Mouse (Mus musculus): Measurements from ENCODE around the gene Gm20388. TPM values are rescaled to one million over a fixed set of nuclear protein-coding genes. Genes with fewer than 3 reads are reported as not detected.
A peak's percentile ranks its signal among the peaks of the same experiment; 100 is the strongest.

The Gm20388 gene
- polyA plus RNA-seq, 1 experiment from 2014 or later, result 7.4 TPM

DNA sequence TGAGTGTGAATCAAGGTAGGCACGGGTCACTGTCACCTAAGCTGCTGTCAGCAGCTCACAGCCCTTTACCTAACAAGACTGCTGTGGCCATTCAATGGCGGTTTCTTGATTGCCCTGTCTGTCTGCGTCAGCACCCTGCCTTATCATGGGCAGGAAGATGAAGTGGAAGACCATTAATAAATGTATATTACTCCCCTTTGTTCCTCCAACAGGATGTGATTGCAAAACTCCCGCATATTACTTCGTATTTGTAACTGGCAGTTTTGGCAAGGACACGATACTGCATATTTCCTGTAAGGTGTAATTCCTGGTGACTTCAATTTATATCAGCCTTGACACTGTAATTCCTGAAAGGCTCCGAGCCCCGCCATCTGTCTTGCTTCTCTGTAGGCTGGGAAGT is 4330.3 kb downstream of the Gm20388 start:
- Histone ChIP-seq H3K27ac (ENCODE audit: low read length) (no peak overlapping the region), H3K9me3 (replicated peaks; ENCODE audit: control insufficient read depth, low read length) (peaks cover 6% of the 10 kb centered on the region; the same call in 1 of the 2 replicates), H3K36me3 (ENCODE audit: control insufficient read depth, insufficient read depth, low read length) (peaks cover 12% of the 10 kb centered on the region), H3K4me2 (ENCODE audit: low read depth, low read length) (no peak overlapping the region), H3K9ac (ENCODE audit: low read length) (no peak overlapping the region), H3K27me3 (ENCODE audit: control insufficient read depth, insufficient read depth, low read length) (no peaks in the 10 kb centered on the region), H3K4me1 (ENCODE audit: control insufficient read depth, insufficient read depth, low read length) (peaks cover 41% of the 10 kb centered on the region), H3K4me3 (replicated peaks; ENCODE audit: low read length) (no peak overlapping the region)
- 35% methylated on average over 8 of the region's 8 CpGs for WGBS
- no peak for ATAC-seq (ENCODE audit: insufficient read depth, low FRiP score)

DNA sequence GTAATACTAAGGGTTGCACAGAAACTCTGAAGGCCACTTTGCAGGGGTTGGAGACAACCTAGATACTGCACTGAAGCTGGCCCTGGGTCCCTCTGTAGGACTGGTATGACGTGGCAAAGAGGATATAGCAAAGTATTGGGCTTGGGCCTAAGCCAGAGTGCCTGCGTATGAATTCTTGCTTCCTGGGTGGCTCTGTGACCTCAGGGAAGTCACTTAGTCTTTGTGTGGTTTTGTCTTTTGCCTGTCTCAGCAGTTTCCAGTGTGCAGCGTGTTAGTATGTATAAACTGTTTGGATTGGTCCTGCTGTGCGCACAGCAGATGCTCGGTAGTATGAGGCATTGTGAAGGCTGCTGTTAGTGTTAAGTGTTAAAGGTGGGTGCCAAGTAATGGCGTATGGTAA is 4331.6 kb downstream of the Gm20388 start:
- Histone ChIP-seq H3K27me3 (ENCODE audit: control insufficient read depth, insufficient read depth, low read length) (no peaks in the 10 kb centered on the region), H3K36me3 (ENCODE audit: control insufficient read depth, insufficient read depth, low read length) (peaks cover 12% of the 10 kb centered on the region), H3K27ac (ENCODE audit: low read length) (peak overlapping the region; percentile 66; the same call in 1 of the 2 replicates)

DNA sequence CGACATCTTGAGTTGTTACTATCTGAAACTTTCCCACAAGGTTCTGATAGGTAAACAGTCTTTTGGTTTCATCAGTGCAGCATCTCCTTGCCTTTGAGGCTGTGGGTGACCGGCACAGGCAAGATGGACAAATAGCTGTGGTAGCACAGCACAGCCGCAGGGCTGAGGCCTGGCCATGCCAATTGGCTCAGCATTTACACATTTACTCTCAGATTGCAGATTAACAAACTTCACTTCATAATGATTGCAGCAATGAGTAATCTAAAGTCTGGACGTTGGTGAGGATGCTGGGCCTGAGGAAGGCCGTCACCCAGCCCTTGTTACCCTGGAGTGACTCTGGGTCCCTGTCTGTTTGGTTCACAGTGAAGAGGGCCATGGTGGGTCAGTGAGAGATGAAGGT is 4332.3 kb downstream of the Gm20388 start:
- H3K9ac ChIP-seq (ENCODE audit: low read length), result no peak overlapping the region
- H3K27me3 ChIP-seq (ENCODE audit: control insufficient read depth, insufficient read depth, low read length), result no peaks in the 10 kb centered on the region
- no peak for ATAC-seq (ENCODE audit: insufficient read depth, low FRiP score)
- peaks cover 44% of the 10 kb centered on the region for H3K4me1 ChIP-seq (ENCODE audit: control insufficient read depth, insufficient read depth, low read length)
- H3K9me3 ChIP-seq (replicated peaks; ENCODE audit: control insufficient read depth, low read length), result peaks cover 6% of the 10 kb centered on the region; the same call in 1 of the 2 replicates
- H3K4me2 ChIP-seq (ENCODE audit: low read depth, low read length), result no peak overlapping the region
- no peak overlapping the region for H3K4me3 ChIP-seq (replicated peaks; ENCODE audit: low read length)
- no peak overlapping the region for H3K27ac ChIP-seq (ENCODE audit: low read length)
- 90% methylated on average over 5 of the region's 5 CpGs for WGBS
- H3K36me3 ChIP-seq (ENCODE audit: control insufficient read depth, insufficient read depth, low read length), result peaks cover 12% of the 10 kb centered on the region

More for the DNA sequence above, 4331.6 kb downstream of the Gm20388 start:
- no peak overlapping the region for H3K9ac ChIP-seq (ENCODE audit: low read length)
- no peak overlapping the region for H3K4me2 ChIP-seq (ENCODE audit: low read depth, low read length)
- 53% methylated on average over 6 of the region's 6 CpGs for WGBS
- peak; percentile 46; the same call in 1 of the 2 replicates for ATAC-seq (ENCODE audit: insufficient read depth, low FRiP score)
- peaks cover 41% of the 10 kb centered on the region for H3K4me1 ChIP-seq (ENCODE audit: control insufficient read depth, insufficient read depth, low read length)
- H3K4me3 ChIP-seq (replicated peaks; ENCODE audit: low read length), result no peak overlapping the region
- peaks cover 6% of the 10 kb centered on the region; the same call in 1 of the 2 replicates for H3K9me3 ChIP-seq (replicated peaks; ENCODE audit: control insufficient read depth, low read length)

DNA sequence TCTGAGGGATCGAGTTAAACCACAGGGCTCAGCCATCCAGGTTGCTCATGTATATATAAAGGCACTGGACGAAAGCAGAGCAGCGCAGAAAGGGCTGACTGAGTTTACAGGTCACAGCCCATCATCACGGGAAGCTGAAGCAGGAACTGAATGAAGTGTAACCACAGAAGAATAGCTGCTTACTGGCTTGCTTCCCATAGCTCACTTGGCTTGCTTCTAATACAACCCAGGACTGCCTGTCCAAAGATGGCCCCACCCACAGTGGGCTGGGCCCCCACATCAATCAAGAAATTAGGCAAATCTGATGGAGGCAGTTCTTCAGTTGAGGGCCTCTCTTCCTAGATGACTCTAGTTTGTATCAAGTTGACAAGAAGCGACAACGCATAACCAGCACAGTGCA is 4336.9 kb downstream of the Gm20388 start:
- H3K36me3 ChIP-seq (ENCODE audit: control insufficient read depth, insufficient read depth, low read length), result peaks cover 12% of the 10 kb centered on the region
- H3K4me1 ChIP-seq (ENCODE audit: control insufficient read depth, insufficient read depth, low read length), result peaks cover 33% of the 10 kb centered on the region
- 86% methylated on average over 6 of the region's 6 CpGs for WGBS
- no peak overlapping the region for H3K27ac ChIP-seq (ENCODE audit: low read length)
- no peak overlapping the region for H3K4me2 ChIP-seq (ENCODE audit: low read depth, low read length)
- H3K27me3 ChIP-seq (ENCODE audit: control insufficient read depth, insufficient read depth, low read length), result no peaks in the 10 kb centered on the region
- ATAC-seq (ENCODE audit: insufficient read depth, low FRiP score), result no peak
- no peak overlapping the region for H3K4me3 ChIP-seq (replicated peaks; ENCODE audit: low read length)
- peaks cover 6% of the 10 kb centered on the region; the same call in 1 of the 2 replicates for H3K9me3 ChIP-seq (replicated peaks; ENCODE audit: control insufficient read depth, low read length)
- no peak overlapping the region for H3K9ac ChIP-seq (ENCODE audit: low read length)

DNA sequence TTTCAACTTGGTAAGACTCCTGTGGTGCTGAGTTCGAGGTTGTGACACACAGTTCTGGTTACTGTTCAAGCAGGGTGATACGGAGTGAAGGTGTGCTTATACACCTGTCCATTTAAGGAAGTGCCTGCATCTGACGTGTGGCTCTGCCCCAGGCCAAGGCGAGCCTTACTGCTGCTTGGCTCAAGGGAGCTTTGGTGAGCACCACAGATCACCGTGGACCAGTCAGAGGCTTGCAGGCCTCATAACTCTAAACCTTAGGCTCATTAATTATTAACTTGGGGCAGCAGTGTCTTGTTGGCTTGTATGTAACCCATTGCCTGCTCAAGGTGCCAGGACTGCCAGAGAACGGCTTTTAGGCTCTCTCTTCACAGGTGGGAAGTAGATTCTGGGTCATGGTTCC is 4338.0 kb downstream of the Gm20388 start:
- H3K9me3 ChIP-seq (replicated peaks; ENCODE audit: control insufficient read depth, low read length), result peaks cover 5% of the 10 kb centered on the region; the same call in 1 of the 2 replicates
- H3K27ac ChIP-seq (ENCODE audit: low read length), result no peak overlapping the region
- no peak overlapping the region for H3K9ac ChIP-seq (ENCODE audit: low read length)
- ATAC-seq (ENCODE audit: insufficient read depth, low FRiP score), result 0 out of 2 replicates have a peak, but pooled peaks have one; percentile 56
- H3K36me3 ChIP-seq (ENCODE audit: control insufficient read depth, insufficient read depth, low read length), result peaks cover 10% of the 10 kb centered on the region
- no peak overlapping the region for H3K4me3 ChIP-seq (replicated peaks; ENCODE audit: low read length)
- H3K4me2 ChIP-seq (ENCODE audit: low read depth, low read length), result no peak overlapping the region
- 74% methylated on average over 6 of the region's 6 CpGs for WGBS
- H3K4me1 ChIP-seq (ENCODE audit: control insufficient read depth, insufficient read depth, low read length), result peaks cover 38% of the 10 kb centered on the region
- no peaks in the 10 kb centered on the region for H3K27me3 ChIP-seq (ENCODE audit: control insufficient read depth, insufficient read depth, low read length)

DNA sequence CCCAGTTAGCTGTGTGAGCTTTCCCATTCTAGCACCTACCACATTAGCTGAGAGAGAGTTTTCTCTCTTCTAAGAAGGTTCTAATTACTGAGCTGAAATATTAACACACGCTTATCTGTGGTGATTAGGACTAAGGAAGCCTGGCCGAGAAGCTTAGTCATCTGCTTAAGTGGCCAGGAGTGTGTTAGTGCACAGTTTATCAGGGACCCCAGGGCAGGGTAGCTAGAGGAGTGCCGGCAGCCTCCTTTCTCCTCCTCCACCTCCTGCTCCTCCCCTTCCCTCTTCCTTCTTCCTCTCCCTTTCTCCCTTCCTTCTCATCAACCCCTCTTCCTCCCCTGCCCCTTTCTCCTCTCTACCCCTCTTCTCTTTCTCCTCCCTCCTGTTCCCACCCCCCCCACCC is 4339.6 kb downstream of the Gm20388 start:
- no peaks in the 10 kb centered on the region for H3K36me3 ChIP-seq (ENCODE audit: control insufficient read depth, insufficient read depth, low read length)
- peak overlapping the region; percentile 34; the same call in 1 of the 2 replicates for H3K9ac ChIP-seq (ENCODE audit: low read length)
- no peaks in the 10 kb centered on the region for H3K9me3 ChIP-seq (replicated peaks; ENCODE audit: control insufficient read depth, low read length)
- ATAC-seq (ENCODE audit: insufficient read depth, low FRiP score), result peak; percentile 52; the same call in 1 of the 2 replicates
- H3K4me3 ChIP-seq (replicated peaks; ENCODE audit: low read length), result no peak overlapping the region
- H3K27me3 ChIP-seq (ENCODE audit: control insufficient read depth, insufficient read depth, low read length), result no peaks in the 10 kb centered on the region
- peaks cover 38% of the 10 kb centered on the region for H3K4me1 ChIP-seq (ENCODE audit: control insufficient read depth, insufficient read depth, low read length)
- peak overlapping the region; percentile 34; the same call in 1 of the 2 replicates for H3K27ac ChIP-seq (ENCODE audit: low read length)
- no peak overlapping the region for H3K4me2 ChIP-seq (ENCODE audit: low read depth, low read length)
- WGBS, result 23% methylated on average over 3 of the region's 3 CpGs

DNA sequence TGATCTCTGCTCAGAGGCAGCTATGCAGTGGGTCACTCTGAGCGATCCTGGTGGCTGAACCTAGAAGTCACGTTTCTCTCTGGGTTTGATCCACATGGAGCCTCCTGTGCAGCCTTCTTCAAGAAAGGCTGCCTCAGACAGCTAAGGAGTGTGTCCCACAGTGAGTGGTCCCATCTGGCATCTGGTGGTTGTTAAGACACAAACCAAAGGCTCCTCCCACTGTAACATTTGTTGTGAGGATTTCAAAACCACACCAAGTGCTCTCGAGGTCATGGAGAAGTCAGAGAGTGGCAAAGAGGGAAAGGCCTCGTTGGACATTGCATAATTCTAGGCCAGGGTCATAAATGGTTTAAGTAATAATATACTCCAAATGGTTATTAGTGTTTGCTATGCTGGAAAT is 4340.1 kb downstream of the Gm20388 start:
- H3K36me3 ChIP-seq (ENCODE audit: control insufficient read depth, insufficient read depth, low read length), result no peaks in the 10 kb centered on the region
- peak overlapping the region; percentile 58; the same call in 1 of the 2 replicates for H3K27ac ChIP-seq (ENCODE audit: low read length)
- no peaks in the 10 kb centered on the region for H3K9me3 ChIP-seq (replicated peaks; ENCODE audit: control insufficient read depth, low read length)
- no peak overlapping the region for H3K4me3 ChIP-seq (replicated peaks; ENCODE audit: low read length)
- 0 out of 2 replicates have a peak, but pooled peaks have one; percentile 31 for ATAC-seq (ENCODE audit: insufficient read depth, low FRiP score)
- 11% methylated on average over 4 of the region's 4 CpGs for WGBS
- no peak overlapping the region for H3K4me2 ChIP-seq (ENCODE audit: low read depth, low read length)
- peaks cover 39% of the 10 kb centered on the region for H3K4me1 ChIP-seq (ENCODE audit: control insufficient read depth, insufficient read depth, low read length)
- no peaks in the 10 kb centered on the region for H3K27me3 ChIP-seq (ENCODE audit: control insufficient read depth, insufficient read depth, low read length)
- peak overlapping the region; percentile 52; the same call in 1 of the 2 replicates for H3K9ac ChIP-seq (ENCODE audit: low read length)

DNA sequence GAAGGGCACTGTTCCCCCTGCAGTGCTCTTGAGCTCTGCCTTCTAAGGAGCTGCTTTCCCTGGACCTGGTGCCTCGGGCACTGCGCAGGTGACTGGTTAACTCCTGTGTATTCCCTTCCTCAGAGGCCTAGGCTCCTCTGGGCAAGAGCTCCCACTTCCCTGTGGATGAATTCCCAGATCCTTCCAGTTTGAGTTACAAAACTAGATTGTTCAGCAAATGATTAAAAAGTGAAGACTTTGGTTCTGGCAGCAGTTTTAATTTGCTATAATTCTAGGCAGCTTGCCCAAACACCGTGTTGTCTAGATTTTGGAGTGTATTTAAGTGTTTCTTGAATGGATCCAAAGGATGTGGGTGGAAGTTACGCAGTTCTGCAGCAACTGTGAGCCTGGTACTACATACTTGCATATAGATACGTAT is 4341.9 kb downstream of the Gm20388 start:
- peak overlapping the region; percentile 18; the same call in 1 of the 2 replicates for H3K27ac ChIP-seq (ENCODE audit: low read length)
- H3K4me2 ChIP-seq (ENCODE audit: low read depth, low read length), result no peak overlapping the region
- H3K9ac ChIP-seq (ENCODE audit: low read length), result no peak overlapping the region
- peaks cover 53% of the 10 kb centered on the region for H3K4me1 ChIP-seq (ENCODE audit: control insufficient read depth, insufficient read depth, low read length)
- H3K27me3 ChIP-seq (ENCODE audit: control insufficient read depth, insufficient read depth, low read length), result no peaks in the 10 kb centered on the region
- H3K36me3 ChIP-seq (ENCODE audit: control insufficient read depth, insufficient read depth, low read length), result no peaks in the 10 kb centered on the region
- H3K9me3 ChIP-seq (replicated peaks; ENCODE audit: control insufficient read depth, low read length), result no peaks in the 10 kb centered on the region
- 67% methylated on average over 5 of the region's 5 CpGs for WGBS
- no peak overlapping the region for H3K4me3 ChIP-seq (replicated peaks; ENCODE audit: low read length)
- ATAC-seq (ENCODE audit: insufficient read depth, low FRiP score), result no peak

DNA sequence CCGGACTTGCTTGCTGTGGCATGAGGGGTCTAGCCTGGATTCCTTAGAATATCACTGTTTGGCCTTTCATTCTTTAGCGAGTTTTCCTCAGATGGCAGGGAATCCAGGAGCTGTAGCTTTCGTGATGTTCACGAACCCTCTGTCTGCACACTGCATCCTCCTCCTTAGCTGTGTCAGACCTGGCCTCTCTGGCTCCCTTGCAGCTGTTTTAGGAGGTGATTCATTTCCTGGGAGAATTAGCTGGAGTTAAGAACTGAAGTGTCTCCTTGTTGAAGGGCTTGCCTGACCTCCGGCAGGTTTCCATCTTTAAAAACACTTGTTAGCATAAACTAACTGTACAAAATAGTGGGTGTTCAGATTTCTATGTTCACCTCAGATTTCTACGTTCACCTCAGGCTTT is 4343.3 kb downstream of the Gm20388 start:
- WGBS, result 72% methylated on average over 6 of the region's 6 CpGs
- H3K9ac ChIP-seq (ENCODE audit: low read length), result no peak overlapping the region
- no peaks in the 10 kb centered on the region for H3K27me3 ChIP-seq (ENCODE audit: control insufficient read depth, insufficient read depth, low read length)
- ATAC-seq (ENCODE audit: insufficient read depth, low FRiP score), result no peak
- H3K9me3 ChIP-seq (replicated peaks; ENCODE audit: control insufficient read depth, low read length), result no peaks in the 10 kb centered on the region
- H3K36me3 ChIP-seq (ENCODE audit: control insufficient read depth, insufficient read depth, low read length), result no peaks in the 10 kb centered on the region
- peaks cover 59% of the 10 kb centered on the region for H3K4me1 ChIP-seq (ENCODE audit: control insufficient read depth, insufficient read depth, low read length)
- no peak overlapping the region for H3K27ac ChIP-seq (ENCODE audit: low read length)
- H3K4me2 ChIP-seq (ENCODE audit: low read depth, low read length), result no peak overlapping the region
- no peak overlapping the region for H3K4me3 ChIP-seq (replicated peaks; ENCODE audit: low read length)
